Mouse (Mus musculus) splenic B cell, adult 2 months (primary cell): ENCODE measurements at regions not wholly inside any gene's neighbourhood (a gene's known extent, or its start where the extent isn't known, plus 50 kb on each side); places are given as distances from the start of the nearest gene placed in this dataset.
A peak's percentile ranks its signal among the peaks of the same experiment; 100 is the strongest.

Experiments
- DNase-seq: peaks from one replicate; pipeline ENCODE4 v3.0.0-alpha.2; 2011; ENCODE audit warnings: low read depth, low spot score
- H3K27me3 ChIP-seq: 2 replicates; pipeline ENCODE4 v1.6.1; 2012; ENCODE audit warnings: mild to moderate bottlenecking, low read length, moderate library complexity, mixed read lengths; ENCODE audit not compliant: control insufficient read depth, poor library complexity, insufficient read depth, severe bottlenecking
- H3K36me3 ChIP-seq: 2 replicates; pipeline ENCODE4 v1.6.1; 2012; ENCODE audit warnings: mild to moderate bottlenecking, low read length, moderate library complexity, mixed read lengths; ENCODE audit not compliant: control insufficient read depth, poor library complexity, insufficient read depth, severe bottlenecking

GRCm38 (mm10) chr3:135001270-135001669 lies 172.5 kb downstream of the Tacr3 start:
- H3K36me3 ChIP-seq: no peaks in the 10 kb centered on the region
- DNase-seq: peak; percentile 2
- H3K27me3 ChIP-seq: no peaks in the 10 kb centered on the region

- no peaks in the 10 kb centered on the region for H3K27me3 ChIP-seq
- no peak for DNase-seq
Observed at GRCm38 (mm10) chr3:135015784-135016183, 187.0 kb downstream of the Tacr3 start.

GRCm38 (mm10) chr3:135024366-135024765 lies 188.0 kb upstream of the Cenpe start:
- DNase-seq: no peak

More at GRCm38 (mm10) chr3:135015784-135016183, 187.0 kb downstream of the Tacr3 start:
- no peaks in the 10 kb centered on the region for H3K36me3 ChIP-seq

GRCm38 (mm10) chr3:135024799-135025198 lies 187.5 kb upstream of the Cenpe start:
- DNase-seq: no peak
- Histone ChIP-seq H3K36me3 (no peaks in the 10 kb centered on the region), H3K27me3 (no peaks in the 10 kb centered on the region)

More at GRCm38 (mm10) chr3:135024366-135024765, 188.0 kb upstream of the Cenpe start:
- no peaks in the 10 kb centered on the region for H3K36me3 ChIP-seq
- no peaks in the 10 kb centered on the region for H3K27me3 ChIP-seq

- H3K36me3 ChIP-seq: no peaks in the 10 kb centered on the region
- no peaks in the 10 kb centered on the region for H3K27me3 ChIP-seq
- DNase-seq: no peak
Observed at GRCm38 (mm10) chr3:135032483-135032882, 179.9 kb upstream of the Cenpe start.

- no peaks in the 10 kb centered on the region for H3K27me3 ChIP-seq
- no peak for DNase-seq
- no peaks in the 10 kb centered on the region for H3K36me3 ChIP-seq
Observed at GRCm38 (mm10) chr3:135037383-135037782, 175.0 kb upstream of the Cenpe start.

- Histone ChIP-seq H3K36me3 (no peaks in the 10 kb centered on the region), H3K27me3 (no peaks in the 10 kb centered on the region)
- no peak for DNase-seq
Observed at GRCm38 (mm10) chr3:135042195-135042594, 170.1 kb upstream of the Cenpe start.

- Histone ChIP-seq H3K27me3 (no peaks in the 10 kb centered on the region), H3K36me3 (no peaks in the 10 kb centered on the region)
- DNase-seq: no peak
Observed at GRCm38 (mm10) chr3:135045769-135046277, 166.5 kb upstream of the Cenpe start.

GRCm38 (mm10) chr3:135091487-135091886 lies 120.8 kb upstream of the Cenpe start:
- H3K27me3 ChIP-seq: no peaks in the 10 kb centered on the region
- H3K36me3 ChIP-seq: no peaks in the 10 kb centered on the region
- DNase-seq: no peak

GRCm38 (mm10) chr3:135100901-135101586 lies 111.3 kb upstream of the Cenpe start:
- DNase-seq: no peak
- no peaks in the 10 kb centered on the region for H3K27me3 ChIP-seq
- H3K36me3 ChIP-seq: no peaks in the 10 kb centered on the region
